Mouse (Mus musculus): ENCODE results near the gene Card11.

GRCm38 (mm10) chr5:141038342-141038741, 38.0 kb upstream of the Card11 start:
- no peak for TF ChIP-seq CTCF (IDR thresholded peaks at IDR 0.05)
- TF ChIP-seq POLR2A (IDR thresholded peaks at IDR 0.05; ENCODE audit: insufficient read depth, low read depth, low read length) = no peak
- TF ChIP-seq EP300 (IDR thresholded peaks at IDR 0.05; ENCODE audit: insufficient read depth, low read depth, low read length) = no peak

All from heart, adult 2 months (tissue).